Mouse (Mus musculus) liver, adult (tissue): ENCODE data around the gene Klra1.

Source experiments
- GATA4 ChIP-seq: IDR thresholded peaks from 2 replicates; pipeline ENCODE4 v1.6.1; 2014; ENCODE audit warnings: mild to moderate bottlenecking, low read length; ENCODE audit not compliant: insufficient replicate concordance

Klra1 gene

GRCm38 (mm10) chr6:130386750-130387149, at the start of gene Klra1:
Gene Klra1, minus strand, starts transcription at chr6:130386874.
- TF ChIP-seq GATA4: no peak

GRCm38 (mm10) chr6:130429511-130429910, 42.8 kb upstream of the Klra1 start:
- TF ChIP-seq GATA4: no peak

GRCm38 (mm10) chr6:130419158-130419557, 32.5 kb upstream of the Klra1 start:
- no peak for TF ChIP-seq GATA4

- no peak for TF ChIP-seq GATA4
These were observed 18.2 kb upstream of the Klra1 start for GRCm38 (mm10) chr6:130404882-130405281.

- no peak for TF ChIP-seq GATA4
These were observed 871 bp downstream of the Klra1 start for GRCm38 (mm10) chr6:130385803-130386202.

- TF ChIP-seq GATA4: no peak
These were observed 4.3 kb downstream of the Klra1 start for GRCm38 (mm10) chr6:130382375-130382774.

GRCm38 (mm10) chr6:130337411-130337810, 49.3 kb downstream of the Klra1 start, which contains the start of gene Klra3:
Gene Klra3, minus strand, starts transcription at chr6:130337574.
- no peak for TF ChIP-seq GATA4
